Comparison of ENCODE assay signal across 9 mouse cellular contexts in genomic region chr13:23990928-23991327, GRCm38 (mm10). TPM values are rescaled to one million over a fixed set of nuclear protein-coding genes. Genes with fewer than 3 reads are reported as not detected.
DNase-seq lines count a peak whose midpoint lies in the region; ATAC-seq and TF ChIP-seq lines count a peak whose summit lies in the region.
"Had no signal": no experiment of that assay in that cellular context is flagged by ENCODE, and none has a peak within 500 bp of the region (broad histone marks: within the 10 kb centered on the region; RNA-seq: fewer than 3 reads in every experiment).

TSS of gene Scgn (minus strand) at chr13:23991214.

- no peak within 1 kb of the TSS for H3K9ac ChIP-seq in MEL (ENCODE audit: control insufficient read depth, low read depth, low read length, poor library complexity, severe bottlenecking)
- H3K9ac ChIP-seq in embryonic facial prominence, embryonic 11.5 days (replicated peaks; ENCODE audit: low read length), result no peak within 1 kb of the TSS
- H3K9ac ChIP-seq in hindbrain, embryonic 11.5 days (ENCODE audit: low read depth, low read length), result no peak within 1 kb of the TSS
- 0 out of 2 replicates have a peak within 1 kb of the TSS, but pooled peaks have one; percentile 13 for H3K9ac ChIP-seq in midbrain, embryonic 16.5 days (ENCODE audit: low read depth, low read length)

- no peaks in the 10 kb centered on the region for H3K36me3 ChIP-seq in MEL (ENCODE audit: control insufficient read depth in 1 of 2, insufficient read depth in 2 of 2, low read length in 2 of 2)
- no peaks in the 10 kb centered on the region for H3K36me3 ChIP-seq in embryonic facial prominence, embryonic 11.5 days (replicated peaks; ENCODE audit: control insufficient read depth, insufficient read depth, low read depth, low read length)
- H3K36me3 ChIP-seq in hindbrain, embryonic 11.5 days (ENCODE audit: control insufficient read depth, insufficient read depth, low read length), result no peaks in the 10 kb centered on the region
- H3K36me3 ChIP-seq in limb, embryonic 10.5 days, result no peaks in the 10 kb centered on the region
- H3K36me3 ChIP-seq in midbrain, embryonic 16.5 days (ENCODE audit: control insufficient read depth, insufficient read depth, low read length), result no peaks in the 10 kb centered on the region

- no peak for TF ChIP-seq RAD21 in MEL (IDR thresholded peaks at IDR 0.05; ENCODE audit: low read depth, low read length)

- H3K27me3 ChIP-seq in MEL (ENCODE audit: control insufficient read depth in 1 of 2, insufficient read depth in 2 of 2, low read length in 2 of 2), result peaks cover 3 to 5% of the 10 kb centered on the region in 2 experiments; a peak in 3 of 4 replicates
- H3K27me3 ChIP-seq in embryonic facial prominence, embryonic 11.5 days (ENCODE audit: control insufficient read depth, insufficient read depth, low read length), result peaks cover 10% of the 10 kb centered on the region; the same call in 1 of the 2 replicates
- H3K27me3 ChIP-seq in hindbrain, embryonic 11.5 days (ENCODE audit: control insufficient read depth, insufficient read depth, low read length), result peaks cover 4% of the 10 kb centered on the region; the same call in 1 of the 2 replicates
- peaks cover 35% of the 10 kb centered on the region for H3K27me3 ChIP-seq in limb, embryonic 10.5 days (ENCODE audit: low read depth, poor library complexity, severe bottlenecking)
- peaks cover 8% of the 10 kb centered on the region for H3K27me3 ChIP-seq in midbrain, embryonic 16.5 days (ENCODE audit: control insufficient read depth, insufficient read depth, low read depth, low read length)

- no peak for TF ChIP-seq POLR2A in MEL (IDR thresholded peaks at IDR 0.05; ENCODE audit: control insufficient read depth in 1 of 2, insufficient read depth in 1 of 2, low read depth in 1 of 2, low read length in 2 of 2, poor library complexity in 1 of 2)

- H3K9me3 ChIP-seq in MEL (replicated peaks; ENCODE audit: insufficient read depth, low read length), result no peaks in the 10 kb centered on the region
- H3K9me3 ChIP-seq in embryonic facial prominence, embryonic 11.5 days (replicated peaks; ENCODE audit: control insufficient read depth, low read length), result no peaks in the 10 kb centered on the region
- no peaks in the 10 kb centered on the region for H3K9me3 ChIP-seq in hindbrain, embryonic 11.5 days (ENCODE audit: control insufficient read depth, low read length)
- H3K9me3 ChIP-seq in limb, embryonic 10.5 days (replicated peaks), result no peaks in the 10 kb centered on the region
- H3K9me3 ChIP-seq in midbrain, embryonic 16.5 days (replicated peaks; ENCODE audit: control insufficient read depth, low read length, poor library complexity, severe bottlenecking), result no peaks in the 10 kb centered on the region

- no peak for TF ChIP-seq EP300 in MEL (IDR thresholded peaks at IDR 0.05; ENCODE audit: low read depth in 1 of 2, low read length in 2 of 2)

- H3K79me2 ChIP-seq in MEL (ENCODE audit: control insufficient read depth, insufficient read depth, low read length, poor library complexity), result no peaks in the 10 kb centered on the region

- no peak within 1 kb of the TSS for H3K27ac ChIP-seq in MEL (ENCODE audit: control insufficient read depth, low read depth, low read length)
- H3K27ac ChIP-seq in embryonic facial prominence, embryonic 11.5 days (replicated peaks; ENCODE audit: low read depth, low read length), result no peak within 1 kb of the TSS
- H3K27ac ChIP-seq in hindbrain, embryonic 11.5 days (ENCODE audit: low read depth, low read length), result no peak within 1 kb of the TSS
- H3K27ac ChIP-seq in limb, embryonic 10.5 days, result no peak within 1 kb of the TSS
- no peak within 1 kb of the TSS for H3K27ac ChIP-seq in midbrain, embryonic 16.5 days (ENCODE audit: low read length)

- no peaks in the 10 kb centered on the region for H3K4me1 ChIP-seq in MEL (ENCODE audit: control insufficient read depth in 1 of 2, insufficient read depth in 2 of 2, low read length in 2 of 2)
- no peaks in the 10 kb centered on the region for H3K4me1 ChIP-seq in embryonic facial prominence, embryonic 11.5 days (ENCODE audit: control insufficient read depth, insufficient read depth, low read length)
- H3K4me1 ChIP-seq in hindbrain, embryonic 11.5 days (replicated peaks; ENCODE audit: control insufficient read depth, insufficient read depth, low read length), result peaks cover 2% of the 10 kb centered on the region; the same call in 1 of the 2 replicates
- peaks cover 11% of the 10 kb centered on the region for H3K4me1 ChIP-seq in limb, embryonic 10.5 days
- H3K4me1 ChIP-seq in midbrain, embryonic 16.5 days (ENCODE audit: control insufficient read depth, insufficient read depth, low read length), result peaks cover 11% of the 10 kb centered on the region; the same call in 1 of the 2 replicates

- ATAC-seq in CD4-positive, CD25-positive, alpha-beta regulatory T cell, adult 4 months, result no peak
- 0 out of 2 replicates have a peak, but pooled peaks have one; percentile 14 for ATAC-seq in embryonic facial prominence, embryonic 11.5 days (replicated peaks; ENCODE audit: insufficient number of reproducible peaks, low FRiP score, low TSS enrichment, low read depth)
- no peak for ATAC-seq in hindbrain, embryonic 11.5 days (ENCODE audit: low FRiP score)
- peak; percentile 28; the same call in 1 of the 2 replicates for ATAC-seq in midbrain, embryonic 16.5 days

- no peak for TF ChIP-seq CTCF in MEL (IDR thresholded peaks at IDR 0.05 in 2 of 3, conservative IDR thresholded peaks at IDR 0.05 in 1 of 3; ENCODE audit: control insufficient read depth in 1 of 3, insufficient read depth in 1 of 3, low read depth in 2 of 3, low read length in 3 of 3, poor library complexity in 1 of 3, severe bottlenecking in 1 of 3)

- peak; percentile 4 for DNase-seq in CD4-positive, CD25-positive, alpha-beta regulatory T cell, adult 2 months (ENCODE audit: low read depth, low spot score)
- peak; percentile 53 for DNase-seq in MEL (ENCODE audit: low read depth, low spot score)
- DNase-seq in embryonic facial prominence, embryonic 11.5 days (ENCODE audit: low spot score), result peak; percentile 93
- peak; percentile 79 for DNase-seq in hindbrain, embryonic 11.5 days (ENCODE audit: low spot score)
- peak; percentile 88 for DNase-seq in limb, embryonic 10.5 days (ENCODE audit: low spot score)
- peak; percentile 23 for DNase-seq in thymus, postnatal 25 days

- no peak within 1 kb of the TSS; the same call in 1 of the 2 replicates for H3K4me2 ChIP-seq in embryonic facial prominence, embryonic 11.5 days (ENCODE audit: low read depth, low read length)
- H3K4me2 ChIP-seq in hindbrain, embryonic 11.5 days (replicated peaks; ENCODE audit: low read depth, low read length), result peak within 1 kb of the TSS; percentile 49
- peak within 1 kb of the TSS; percentile 65 for H3K4me2 ChIP-seq in midbrain, embryonic 16.5 days (ENCODE audit: low read length)

- WGBS in embryonic facial prominence, embryonic 11.5 days, result under 1% methylated on average over 20 of the region's 20 CpGs
- WGBS in hindbrain, embryonic 11.5 days, result under 1% methylated on average over 20 of the region's 20 CpGs
- under 1% methylated on average over 20 of the region's 20 CpGs for WGBS in limb, embryonic 10.5 days
- 1% methylated on average over 20 of the region's 20 CpGs for WGBS in midbrain, embryonic 16.5 days

- no peak within 1 kb of the TSS for H3K4me3 ChIP-seq in MEL (ENCODE audit: control insufficient read depth in 1 of 2, insufficient read depth in 1 of 2, low read depth in 2 of 2, low read length in 2 of 2)
- no peak within 1 kb of the TSS for H3K4me3 ChIP-seq in embryonic facial prominence, embryonic 11.5 days (ENCODE audit: low read depth, low read length)
- H3K4me3 ChIP-seq in hindbrain, embryonic 11.5 days (ENCODE audit: low read depth, low read length), result peak within 1 kb of the TSS; percentile 23
- no peak within 1 kb of the TSS for H3K4me3 ChIP-seq in limb, embryonic 10.5 days
- H3K4me3 ChIP-seq in midbrain, embryonic 16.5 days (ENCODE audit: low read depth, low read length), result peak within 1 kb of the TSS; percentile 31

TF ChIP-seq in MEL, 35 proteins besides CTCF, POLR2A, EP300 and RAD21:
- TF ChIP-seq NELFE (IDR thresholded peaks at IDR 0.05; ENCODE audit: low read depth, low read length) (no peak), ETS1 (IDR thresholded peaks at IDR 0.05; ENCODE audit: low read depth, low read length) (no peak), HCFC1 (IDR thresholded peaks at IDR 0.05; ENCODE audit: low read depth, low read length) (no peak), TAL1 (IDR thresholded peaks at IDR 0.05; ENCODE audit: low read length) (no peak), MEF2A (IDR thresholded peaks at IDR 0.05; ENCODE audit: extremely low read depth, insufficient replicate concordance, low read depth, low read length, poor library complexity, severe bottlenecking) (no peak), MAX (IDR thresholded peaks at IDR 0.05; ENCODE audit: low read length) (no peak), ELF1 (IDR thresholded peaks at IDR 0.05; ENCODE audit: low read depth, low read length) (no peak), ZNF384 (IDR thresholded peaks at IDR 0.05; ENCODE audit: low read depth, low read length) (no peak)

RNA-seq across cellular contexts. Expression of gene Scgn, which starts in this region (rescaled TPM):
- not detected for polyA plus RNA-seq in CD4-positive, CD25-positive, alpha-beta regulatory T cell, adult 4 months (2017; shearing (Covaris generic))
- total RNA-seq in MEL (2012; rRNA removed), result not detected in 2 replicates
- polyA plus RNA-seq in MEL (2012; ENCODE audit: insufficient read depth in 1 of 2, insufficient read length in 2 of 2, low read depth in 1 of 2, low replicate concordance in 2 of 2, missing spikeins in 1 of 2), result not detected
- polyA plus RNA-seq in embryonic facial prominence, embryonic 11.5 days (2014; fragmentation: Nextera tagmentation; extraction: Ambion mirVana), result 0.14 TPM in 1 of 2 replicates, not detected in the other
- polyA plus RNA-seq in hindbrain, embryonic 11.5 days (2014; fragmentation: Nextera tagmentation; extraction: Ambion mirVana), result 0.15 and 0.35 TPM in 2 replicates
- not detected in 2 replicates for polyA plus RNA-seq in limb, embryonic 10.5 days (2016; fragmentation: Nextera tagmentation; extraction: Ambion mirVana)
- 1.3 and 2.6 TPM in 2 replicates for polyA plus RNA-seq in midbrain, embryonic 16.5 days (2015; fragmentation: Nextera tagmentation; extraction: Ambion mirVana)
- polyA plus RNA-seq: heart, embryonic 16.5 days had no signal

Comparison
In these comparisons a context has a peak if more than half of its experiments do, and no peak if none do; other contexts are left out.
1. Peak in DNase-seq in MEL; RNA of the gene not detected or under 1 TPM.
2. Peak in DNase-seq and ATAC-seq in embryonic facial prominence, embryonic 11.5 days; RNA of the gene not detected or under 1 TPM.
3. Peak in DNase-seq, H3K4me3 ChIP-seq and H3K4me2 ChIP-seq in hindbrain, embryonic 11.5 days; RNA of the gene not detected or under 1 TPM.
4. Peak in DNase-seq in limb, embryonic 10.5 days; RNA of the gene not detected or under 1 TPM.
5. DNase-seq: peak in every context shown above with its lines; median percentile 93 in embryonic facial prominence, embryonic 11.5 days; 88 in limb, embryonic 10.5 days; 79 in hindbrain, embryonic 11.5 days; 53 in MEL; 23 in thymus, postnatal 25 days; 4 in CD4-positive, CD25-positive, alpha-beta regulatory T cell, adult 2 months.